Mouse (Mus musculus): Measurements from ENCODE around the gene Pxn.
A peak's percentile ranks its signal among the peaks of the same experiment; 100 is the strongest.
"Not testable (repeated sequence)": the region's sequence is repeated elsewhere in the genome, so short reads cannot be mapped to it uniquely, and the experiment has no call there.

Pxn gene

GRCm38 (mm10) chr5:115486726-115487125 is 19.8 kb upstream of the Pxn start:
- DNase-seq (ENCODE audit: low spot score): no peak

- no peak for DNase-seq (ENCODE audit: low spot score)
Measured at GRCm38 (mm10) chr5:115487353-115487752, 19.1 kb upstream of the Pxn start.

GRCm38 (mm10) chr5:115487942-115488580 is 18.4 kb upstream of the Pxn start:
- DNase-seq (ENCODE audit: low spot score): no peak

GRCm38 (mm10) chr5:115488841-115489698 is 17.4 kb upstream of the Pxn start:
- peak; percentile 88 for DNase-seq (ENCODE audit: low spot score)

GRCm38 (mm10) chr5:115489699-115490637 is 16.5 kb upstream of the Pxn start:
- peak; percentile 95 for DNase-seq (ENCODE audit: low spot score)

- DNase-seq (ENCODE audit: low spot score): no peak
Measured at GRCm38 (mm10) chr5:115490638-115491000, 15.9 kb upstream of the Pxn start.

- no peak for DNase-seq (ENCODE audit: low spot score)
Measured at GRCm38 (mm10) chr5:115491076-115491475, 15.4 kb upstream of the Pxn start.

- peak; percentile 59 for DNase-seq (ENCODE audit: low spot score)
Measured at GRCm38 (mm10) chr5:115491771-115492322, 14.6 kb upstream of the Pxn start.

- DNase-seq (ENCODE audit: low spot score): no peak
Measured at GRCm38 (mm10) chr5:115492711-115493335, 13.7 kb upstream of the Pxn start.

GRCm38 (mm10) chr5:115493441-115493840 is 13.0 kb upstream of the Pxn start:
- DNase-seq (ENCODE audit: low spot score): no peak

GRCm38 (mm10) chr5:115495618-115496017 is 10.9 kb upstream of the Pxn start:
- DNase-seq (ENCODE audit: low spot score): not testable (repeated sequence)

GRCm38 (mm10) chr5:115497033-115497432 is 9.4 kb upstream of the Pxn start:
- DNase-seq (ENCODE audit: low spot score): no peak

- DNase-seq (ENCODE audit: low spot score): no peak
Measured at GRCm38 (mm10) chr5:115498307-115499240, 7.9 kb upstream of the Pxn start.

GRCm38 (mm10) chr5:115500383-115500935 is 6.0 kb upstream of the Pxn start:
- no peak for DNase-seq (ENCODE audit: low spot score)

GRCm38 (mm10) chr5:115503035-115503434 is 3.4 kb upstream of the Pxn start:
- no peak for DNase-seq (ENCODE audit: low spot score)

- not testable (repeated sequence) for DNase-seq (ENCODE audit: low spot score)
Measured at GRCm38 (mm10) chr5:115505617-115506016, 859 bp upstream of the Pxn start.

GRCm38 (mm10) chr5:115507267-115507980 is 948 bp downstream of the Pxn start:
- DNase-seq (ENCODE audit: low spot score): no peak

GRCm38 (mm10) chr5:115507981-115508858 is 1.7 kb downstream of the Pxn start:
- no peak for DNase-seq (ENCODE audit: low spot score)

GRCm38 (mm10) chr5:115508859-115509147 is 2.3 kb downstream of the Pxn start:
- DNase-seq (ENCODE audit: low spot score): peak; percentile 59
